Mouse (Mus musculus) ES-Bruce4 (cell line): ENCODE measurements around the gene Camk2d. TPM values are rescaled to one million over a fixed set of nuclear protein-coding genes. Genes with fewer than 3 reads are reported as not detected.

Experiments used
- H3K27ac ChIP-seq: 2 replicates; pipeline ENCODE4 v1.5.1; 2012; ENCODE audit warnings: low read length, inconsistent platforms; ENCODE audit not compliant: insufficient read depth
- H3K27me3 ChIP-seq: 2 replicates; pipeline ENCODE4 v1.6.1; 2012; ENCODE audit warnings: mild to moderate bottlenecking, low read length, inconsistent platforms; ENCODE audit not compliant: control insufficient read depth, poor library complexity, insufficient read depth, severe bottlenecking
- H3K36me3 ChIP-seq: 2 replicates; pipeline ENCODE4 v1.6.1; 2012; ENCODE audit warnings: inconsistent platforms, mild to moderate bottlenecking, low read length, moderate library complexity; ENCODE audit not compliant: control insufficient read depth, poor library complexity, insufficient read depth, severe bottlenecking
- H3K4me1 ChIP-seq: one replicate; pipeline ENCODE4 v1.8.1; 2011; ENCODE audit warnings: low read length; ENCODE audit not compliant: control insufficient read depth, insufficient read depth
- H3K4me3 ChIP-seq: 2 replicates; pipeline ENCODE4 v1.5.1; 2011; ENCODE audit warnings: low read depth, mild to moderate bottlenecking, low read length
- H3K9ac ChIP-seq: 2 replicates; pipeline ENCODE4 v1.6.1; 2012; ENCODE audit warnings: low read depth, mild to moderate bottlenecking, inconsistent platforms; ENCODE audit not compliant: poor library complexity, severe bottlenecking
- H3K9me3 ChIP-seq: replicated peaks from 2 replicates; pipeline ENCODE4 v1.6.1; 2012; ENCODE audit warnings: mild to moderate bottlenecking, low read length, inconsistent platforms; ENCODE audit not compliant: control insufficient read depth, poor library complexity, insufficient read depth, severe bottlenecking
- CTCF ChIP-seq: IDR thresholded peaks from one replicate; pipeline ENCODE4 v1.8.1; 2011; ENCODE audit warnings: low read depth, low read length
- EP300 ChIP-seq: IDR thresholded peaks from 2 replicates; pipeline ENCODE4 v1.6.1; 2011; ENCODE audit warnings: low read depth, low read length; ENCODE audit not compliant: insufficient read depth
- POLR2A ChIP-seq: IDR thresholded peaks from one replicate; pipeline ENCODE4 v1.8.1; 2011; ENCODE audit warnings: low read length; ENCODE audit not compliant: insufficient read depth
- polyA plus RNA-seq: library from polyadenylated mRNA; stranded (reverse); fragments of >200 nt; gene quantifications from 2 replicates; pipeline ENCODE4 v1.2.4, GENCODE M21; 2011; ENCODE audit warnings: low read depth; ENCODE audit not compliant: missing spikeins, insufficient read depth, insufficient read length

Camk2d gene
- polyA plus RNA-seq, 1 experiment = 32.9 TPM

DNA sequence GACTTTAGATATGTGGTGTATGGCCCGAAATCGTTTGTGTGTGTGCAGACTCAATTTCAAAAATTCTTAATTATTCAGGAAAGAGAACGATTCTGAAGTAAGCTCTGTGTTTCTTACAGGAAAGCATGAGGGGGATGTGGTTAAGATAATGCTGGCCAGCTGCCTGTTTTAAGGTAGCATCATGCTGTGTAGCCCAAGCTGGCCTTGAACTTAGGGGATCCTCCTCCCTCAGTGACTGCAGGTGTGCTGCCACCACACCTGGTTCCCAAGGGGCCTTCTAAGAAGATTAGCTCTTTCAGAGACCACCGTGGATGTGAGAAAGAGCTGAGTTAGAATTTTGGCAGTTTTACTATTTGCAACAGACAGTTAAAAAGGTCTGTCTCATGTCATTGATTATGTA is 61.8 kb downstream of the Camk2d start:
- H3K9me3 ChIP-seq = no peaks in the 10 kb centered on the region
- H3K27ac ChIP-seq = no peak overlapping the region
- H3K4me3 ChIP-seq = no peak overlapping the region
- TF ChIP-seq POLR2A (no peak), EP300 (no peak), CTCF (no peak)
- no peaks in the 10 kb centered on the region for H3K36me3 ChIP-seq
- no peaks in the 10 kb centered on the region for H3K4me1 ChIP-seq
- no peaks in the 10 kb centered on the region; the same call in 1 of the 2 replicates for H3K27me3 ChIP-seq
- H3K9ac ChIP-seq = no peak overlapping the region

DNA sequence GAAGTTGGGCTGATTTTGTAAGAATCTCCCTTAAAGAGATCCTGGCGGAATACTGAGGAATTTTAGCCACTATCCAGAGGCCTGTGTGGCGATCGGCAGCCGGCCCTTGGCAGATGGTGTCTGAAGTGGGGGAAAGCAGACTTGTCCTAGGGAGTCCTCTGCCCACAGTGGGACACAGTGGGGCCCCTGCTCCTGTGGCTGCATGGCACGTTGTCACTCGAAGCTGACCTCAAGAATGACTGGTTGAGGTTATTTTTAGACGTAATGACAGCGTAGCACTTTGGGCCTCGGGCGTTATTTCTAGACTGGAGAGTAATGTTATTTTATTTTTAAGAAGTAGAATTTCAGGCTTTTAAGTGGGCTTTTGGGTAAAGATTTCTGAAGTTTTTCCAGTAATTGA is 62.7 kb downstream of the Camk2d start:
- H3K27ac ChIP-seq = no peak overlapping the region
- H3K4me3 ChIP-seq = no peak overlapping the region

DNA sequence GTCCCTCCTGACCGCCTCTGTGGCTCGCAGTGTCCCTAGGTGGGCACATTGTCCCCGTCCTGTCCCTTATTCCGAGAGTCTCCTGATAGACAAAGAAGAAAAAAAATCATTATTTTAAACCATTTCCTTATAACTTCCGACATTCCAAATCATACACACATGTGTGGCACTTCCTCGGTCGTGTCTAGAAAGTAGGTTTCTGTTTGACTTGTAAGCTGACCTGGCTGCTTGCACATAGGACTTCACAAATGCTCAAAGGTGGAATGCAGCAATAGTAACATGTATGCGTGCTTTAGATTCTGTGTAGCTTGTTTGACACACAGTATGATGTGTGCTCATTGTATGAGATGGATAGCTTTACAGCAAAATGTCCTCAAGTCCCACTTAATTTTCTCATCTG is 63.1 kb downstream of the Camk2d start:
- TF ChIP-seq POLR2A (no peak), EP300 (no peak), CTCF (no peak)
- Histone ChIP-seq H3K4me1 (no peaks in the 10 kb centered on the region), H3K36me3 (no peaks in the 10 kb centered on the region), H3K9ac (no peak overlapping the region), H3K27me3 (no peaks in the 10 kb centered on the region), H3K27ac (no peak overlapping the region), H3K4me3 (no peak overlapping the region), H3K9me3 (no peaks in the 10 kb centered on the region)

More for the DNA sequence above, 62.7 kb downstream of the Camk2d start:
- no peaks in the 10 kb centered on the region for H3K9me3 ChIP-seq
- H3K27me3 ChIP-seq = no peaks in the 10 kb centered on the region
- TF ChIP-seq EP300 = no peak
- no peak for TF ChIP-seq POLR2A
- TF ChIP-seq CTCF = no peak
- no peaks in the 10 kb centered on the region for H3K36me3 ChIP-seq
- H3K9ac ChIP-seq = no peak overlapping the region
- H3K4me1 ChIP-seq = no peaks in the 10 kb centered on the region

DNA sequence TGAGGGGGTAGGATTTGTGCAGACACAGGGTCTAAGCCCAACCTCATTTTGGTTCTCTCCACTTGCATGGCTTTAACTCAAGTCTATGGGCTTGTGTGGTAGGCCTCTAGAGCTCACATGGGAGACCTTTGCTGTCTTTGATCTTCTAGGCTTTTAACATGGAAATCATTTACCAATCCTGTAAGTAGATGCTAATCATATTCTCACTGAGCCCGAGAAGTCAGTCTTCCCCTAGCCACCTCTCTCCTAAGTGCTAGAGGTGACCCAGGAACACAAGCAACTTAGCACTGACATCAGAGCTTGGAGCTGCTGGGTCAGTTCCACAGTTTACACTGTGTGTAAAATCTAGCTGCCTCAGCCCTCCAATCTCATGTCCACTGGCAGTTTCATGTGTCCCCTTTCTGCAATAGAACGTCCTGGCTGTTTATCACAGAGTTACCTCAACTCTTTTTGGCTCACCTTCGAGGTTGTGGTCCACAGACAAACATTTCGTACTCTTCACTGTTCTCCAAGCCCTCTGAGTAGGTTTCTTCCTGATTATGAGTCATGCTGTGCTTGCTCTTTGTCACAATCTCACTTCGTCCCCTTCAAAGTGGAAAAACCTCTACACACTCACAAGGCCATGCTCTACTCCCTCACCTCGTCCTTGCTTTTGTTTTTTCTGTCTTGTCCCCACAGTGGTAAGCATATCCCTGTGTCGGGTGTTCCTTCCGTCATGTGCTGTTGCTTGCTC is 63.9 kb downstream of the Camk2d start:
- TF ChIP-seq CTCF = no peak
- no peak for TF ChIP-seq EP300
- no peak for TF ChIP-seq POLR2A
- Histone ChIP-seq H3K4me1 (no peaks in the 10 kb centered on the region), H3K27ac (no peak overlapping the region)

DNA sequence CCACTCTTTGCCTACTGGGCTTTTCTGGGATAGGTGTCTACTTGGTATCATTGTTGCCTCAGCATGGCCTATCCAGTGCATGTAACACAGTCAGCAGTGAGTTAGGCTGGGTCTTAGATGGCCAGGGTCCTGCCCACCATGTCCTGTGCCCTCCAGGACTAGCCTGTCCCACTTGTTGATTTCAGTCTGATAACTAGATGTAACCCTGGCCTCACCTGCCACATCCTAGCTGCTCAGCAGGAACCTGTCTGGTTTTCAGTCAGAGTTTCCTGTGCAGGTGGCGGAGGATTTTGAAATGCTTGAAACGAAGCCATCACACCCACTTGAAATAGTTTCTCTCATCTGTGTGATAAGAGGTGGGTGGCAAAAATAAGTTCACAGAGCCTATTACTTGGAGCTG is 64.5 kb downstream of the Camk2d start:
- Histone ChIP-seq H3K27ac (no peak overlapping the region), H3K27me3 (no peaks in the 10 kb centered on the region), H3K9ac (no peak overlapping the region), H3K9me3 (no peaks in the 10 kb centered on the region), H3K4me1 (no peaks in the 10 kb centered on the region), H3K4me3 (no peak overlapping the region), H3K36me3 (no peaks in the 10 kb centered on the region)
- TF ChIP-seq EP300 (no peak), POLR2A (no peak), CTCF (no peak)

More for the DNA sequence above, 63.9 kb downstream of the Camk2d start:
- Histone ChIP-seq H3K9ac (no peak overlapping the region), H3K9me3 (no peaks in the 10 kb centered on the region), H3K27me3 (no peaks in the 10 kb centered on the region), H3K36me3 (no peaks in the 10 kb centered on the region), H3K4me3 (no peak overlapping the region)

DNA sequence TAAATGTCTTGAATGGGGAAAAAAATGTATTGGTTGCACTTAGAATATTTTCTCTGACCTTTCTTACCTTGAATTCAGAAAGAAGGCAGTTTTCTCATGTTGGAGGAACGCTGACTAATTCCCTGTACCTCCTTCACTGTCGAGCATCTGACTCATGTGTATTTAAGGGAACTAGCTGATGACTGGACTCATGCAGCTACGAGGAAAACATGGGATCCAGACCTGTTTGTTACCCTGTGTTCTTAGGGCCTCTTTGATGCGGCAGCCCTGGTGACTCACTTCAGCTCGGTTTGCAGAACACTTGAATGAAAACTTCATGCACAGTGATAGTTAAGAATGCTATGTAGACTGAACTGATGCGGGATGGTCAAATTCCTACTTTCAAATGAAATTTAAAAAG is 64.9 kb downstream of the Camk2d start:
- H3K4me3 ChIP-seq = no peak overlapping the region
- no peaks in the 10 kb centered on the region for H3K36me3 ChIP-seq
- no peaks in the 10 kb centered on the region for H3K9me3 ChIP-seq
- no peaks in the 10 kb centered on the region for H3K4me1 ChIP-seq
- no peaks in the 10 kb centered on the region for H3K27me3 ChIP-seq
- H3K27ac ChIP-seq = no peak overlapping the region
- H3K9ac ChIP-seq = no peak overlapping the region
- TF ChIP-seq CTCF (no peak), EP300 (no peak), POLR2A (no peak)
